Mouse (Mus musculus) forebrain, embryonic 16.5 days (tissue): ENCODE measurements around the gene Bag1. TPM values are rescaled to one million over a fixed set of nuclear protein-coding genes. Genes with fewer than 3 reads are reported as not detected.

Experiments used
- ATAC-seq: fragments of 200-750 bp; cut with Nextera tagmentation; 2 replicates; pipeline ENCODE4 v1.8.0; 2017; ENCODE audit warnings: mild to moderate bottlenecking, moderate library complexity
- H3K27ac ChIP-seq: fragments of 300-500 bp; sonication (generic); 2 replicates; pipeline ENCODE4 v1.5.1; 2014; ENCODE audit warnings: low read length, control low read depth
- H3K27me3 ChIP-seq: fragments of 300-500 bp; sonication (generic); replicated peaks from 2 replicates; pipeline ENCODE4 v1.6.1; 2014; ENCODE audit warnings: low read length; ENCODE audit not compliant: control insufficient read depth, insufficient read depth
- H3K36me3 ChIP-seq: fragments of 300-500 bp; sonication (generic); 2 replicates; pipeline ENCODE4 v1.6.1; 2014; ENCODE audit not compliant: control insufficient read depth, insufficient read depth
- H3K4me1 ChIP-seq: fragments of 300-500 bp; sonication (generic); replicated peaks from 2 replicates; pipeline ENCODE4 v1.6.1; 2014; ENCODE audit warnings: low read length; ENCODE audit not compliant: control insufficient read depth, insufficient read depth
- H3K4me2 ChIP-seq: fragments of 300-500 bp; sonication (generic); 2 replicates; pipeline ENCODE4 v1.6.1; 2014; ENCODE audit warnings: mild to moderate bottlenecking, low read length, control low read depth
- H3K4me3 ChIP-seq: fragments of 300-500 bp; sonication (generic); replicated peaks from 2 replicates; pipeline ENCODE4 v1.5.1; 2014; ENCODE audit warnings: mild to moderate bottlenecking, low read length, control low read depth
- H3K9ac ChIP-seq: fragments of 300-500 bp; sonication (generic); replicated peaks from 2 replicates; pipeline ENCODE4 v1.6.1; 2014; ENCODE audit warnings: low read depth, low read length, control low read depth
- H3K9me3 ChIP-seq: fragments of 300-500 bp; sonication (generic); 2 replicates; pipeline ENCODE4 v1.6.1; 2016; ENCODE audit warnings: low read length; ENCODE audit not compliant: control insufficient read depth
- WGBS: fragments of 180-500 bp; shearing (Covaris S2); extraction: QIAGEN DNeasy Blood & Tissue Kit; methylation state at CpG from one replicate; pipeline ENCODE4 v1.1.7; 2014; 5-methylcytosine and 5-hydroxymethylcytosine counted together
- polyA plus RNA-seq: library from polyadenylated mRNA; unstranded; fragments of >200 nt; fragmentation: Nextera tagmentation; extraction: Ambion mirVana; gene quantifications from 2 replicates; pipeline ENCODE4 v1.2.1, GENCODE M21; 2015

The Bag1 gene
- 180 and 214 TPM in 2 replicates for polyA plus RNA-seq

GRCm38 (mm10) chr4:40948160-40948708 is at the start of gene Bag1, which contains the start of gene Chmp5:
Bag1 (minus strand) TSS chr4:40948294.
Chmp5 (plus strand) TSS chr4:40948407.
- peak; percentile 97 for ATAC-seq

GRCm38 (mm10) chr4:40996302-40996701 is 48.2 kb upstream of the Bag1 start:
- WGBS: 97% methylated on average over 6 of the region's 6 CpGs
- Histone ChIP-seq H3K4me3 (no peak overlapping the region), H3K27ac (no peak overlapping the region), H3K9me3 (no peaks in the 10 kb centered on the region), H3K9ac (no peak overlapping the region), H3K4me1 (no peaks in the 10 kb centered on the region), H3K36me3 (peaks cover 69% of the 10 kb centered on the region), H3K4me2 (no peak overlapping the region), H3K27me3 (no peaks in the 10 kb centered on the region)
- ATAC-seq: no peak

More at GRCm38 (mm10) chr4:40948160-40948708, at the start of gene Bag1, which contains the start of gene Chmp5:
- Histone ChIP-seq H3K4me2 (peak within 1 kb of the TSS; percentile 89), H3K9me3 (no peaks in the 10 kb centered on the region), H3K27ac (peak within 1 kb of the TSS; percentile 81), H3K27me3 (no peaks in the 10 kb centered on the region), H3K4me1 (peaks cover 27% of the 10 kb centered on the region), H3K36me3 (peaks cover 18% of the 10 kb centered on the region), H3K4me3 (peak within 1 kb of the TSS; percentile 90), H3K9ac (peak within 1 kb of the TSS; percentile 87)
- WGBS: under 1% methylated on average over 50 of the region's 50 CpGs

- Histone ChIP-seq H3K4me1 (no peaks in the 10 kb centered on the region), H3K4me3 (no peak overlapping the region), H3K9ac (no peak overlapping the region), H3K27ac (no peak overlapping the region), H3K27me3 (no peaks in the 10 kb centered on the region), H3K9me3 (no peaks in the 10 kb centered on the region), H3K4me2 (no peak overlapping the region), H3K36me3 (peaks cover 66% of the 10 kb centered on the region)
- WGBS: 90% methylated on average over 6 of the region's 6 CpGs
- no peak for ATAC-seq
Measured at GRCm38 (mm10) chr4:40989633-40990032, 41.5 kb upstream of the Bag1 start.

- Histone ChIP-seq H3K36me3 (peaks cover 36% of the 10 kb centered on the region), H3K4me2 (no peak overlapping the region)
Measured at GRCm38 (mm10) chr4:40983686-40984085, 35.6 kb upstream of the Bag1 start.

GRCm38 (mm10) chr4:40982486-40982885 is 34.4 kb upstream of the Bag1 start:
- Histone ChIP-seq H3K9me3 (no peaks in the 10 kb centered on the region), H3K4me3 (no peak overlapping the region), H3K36me3 (peaks cover 31% of the 10 kb centered on the region), H3K27me3 (no peaks in the 10 kb centered on the region), H3K9ac (no peak overlapping the region), H3K4me1 (no peaks in the 10 kb centered on the region), H3K27ac (no peak overlapping the region), H3K4me2 (no peak overlapping the region)
- 87% methylated on average over 3 of the region's 3 CpGs for WGBS
- ATAC-seq: no peak

More at GRCm38 (mm10) chr4:40983686-40984085, 35.6 kb upstream of the Bag1 start:
- H3K9ac ChIP-seq: no peak overlapping the region
- 93% methylated on average over 1 of the region's 1 CpGs for WGBS
- no peak for ATAC-seq
- no peaks in the 10 kb centered on the region for H3K9me3 ChIP-seq
- H3K27me3 ChIP-seq: no peaks in the 10 kb centered on the region
- H3K4me1 ChIP-seq: no peaks in the 10 kb centered on the region
- H3K27ac ChIP-seq: no peak overlapping the region
- H3K4me3 ChIP-seq: no peak overlapping the region

GRCm38 (mm10) chr4:40979430-40979829 is 31.3 kb upstream of the Bag1 start:
- H3K9ac ChIP-seq: no peak overlapping the region
- ATAC-seq: no peak
- H3K36me3 ChIP-seq: peaks cover 21% of the 10 kb centered on the region; the same call in 1 of the 2 replicates
- no peaks in the 10 kb centered on the region for H3K4me1 ChIP-seq
- no peak overlapping the region for H3K4me2 ChIP-seq
- H3K27me3 ChIP-seq: no peaks in the 10 kb centered on the region
- no peak overlapping the region for H3K27ac ChIP-seq
- no peaks in the 10 kb centered on the region for H3K9me3 ChIP-seq
- WGBS: 100% methylated on average over 1 of the region's 1 CpGs
- no peak overlapping the region for H3K4me3 ChIP-seq

- no peak overlapping the region for H3K4me2 ChIP-seq
- WGBS: 94% methylated on average over 10 of the region's 10 CpGs
- H3K9ac ChIP-seq: no peak overlapping the region
- no peak for ATAC-seq
- peaks cover 21% of the 10 kb centered on the region; the same call in 1 of the 2 replicates for H3K36me3 ChIP-seq
- H3K27ac ChIP-seq: no peak overlapping the region
- peaks cover 8% of the 10 kb centered on the region for H3K4me1 ChIP-seq
- H3K9me3 ChIP-seq: no peaks in the 10 kb centered on the region
- no peaks in the 10 kb centered on the region for H3K27me3 ChIP-seq
- no peak overlapping the region for H3K4me3 ChIP-seq
Measured at GRCm38 (mm10) chr4:40976651-40977050, 28.6 kb upstream of the Bag1 start.

- H3K9ac ChIP-seq: no peak overlapping the region
- no peaks in the 10 kb centered on the region for H3K9me3 ChIP-seq
- WGBS: 94% methylated on average over 3 of the region's 3 CpGs
- peaks cover 8% of the 10 kb centered on the region for H3K4me1 ChIP-seq
- H3K4me3 ChIP-seq: no peak overlapping the region
- no peak overlapping the region for H3K27ac ChIP-seq
- no peaks in the 10 kb centered on the region for H3K27me3 ChIP-seq
- peaks cover 21% of the 10 kb centered on the region; the same call in 1 of the 2 replicates for H3K36me3 ChIP-seq
- no peak for ATAC-seq
- H3K4me2 ChIP-seq: no peak overlapping the region
Measured at GRCm38 (mm10) chr4:40975678-40976077, 27.6 kb upstream of the Bag1 start.

- Histone ChIP-seq H3K36me3 (peaks cover 11% of the 10 kb centered on the region; the same call in 1 of the 2 replicates), H3K27ac (no peak overlapping the region), H3K4me3 (no peak overlapping the region), H3K27me3 (no peaks in the 10 kb centered on the region), H3K9ac (no peak overlapping the region), H3K4me2 (no peak overlapping the region), H3K9me3 (no peaks in the 10 kb centered on the region), H3K4me1 (peaks cover 15% of the 10 kb centered on the region)
- WGBS: 97% methylated on average over 1 of the region's 1 CpGs
- no peak for ATAC-seq
Measured at GRCm38 (mm10) chr4:40974011-40974410, 25.9 kb upstream of the Bag1 start.
